Mouse (Mus musculus) stomach, postnatal 0 days (tissue): ENCODE results near the gene Dst.

Source experiments
- CTCF ChIP-seq: IDR thresholded peaks from 2 replicates; pipeline ENCODE4 v1.5.1; 2016; ENCODE audit warnings: antibody characterized with exemption, low read depth, mild to moderate bottlenecking, moderate library complexity
- EP300 ChIP-seq: optimal IDR thresholded peaks from 2 replicates; pipeline ENCODE3; 2016; ENCODE audit warnings: antibody characterized with exemption

DNA sequence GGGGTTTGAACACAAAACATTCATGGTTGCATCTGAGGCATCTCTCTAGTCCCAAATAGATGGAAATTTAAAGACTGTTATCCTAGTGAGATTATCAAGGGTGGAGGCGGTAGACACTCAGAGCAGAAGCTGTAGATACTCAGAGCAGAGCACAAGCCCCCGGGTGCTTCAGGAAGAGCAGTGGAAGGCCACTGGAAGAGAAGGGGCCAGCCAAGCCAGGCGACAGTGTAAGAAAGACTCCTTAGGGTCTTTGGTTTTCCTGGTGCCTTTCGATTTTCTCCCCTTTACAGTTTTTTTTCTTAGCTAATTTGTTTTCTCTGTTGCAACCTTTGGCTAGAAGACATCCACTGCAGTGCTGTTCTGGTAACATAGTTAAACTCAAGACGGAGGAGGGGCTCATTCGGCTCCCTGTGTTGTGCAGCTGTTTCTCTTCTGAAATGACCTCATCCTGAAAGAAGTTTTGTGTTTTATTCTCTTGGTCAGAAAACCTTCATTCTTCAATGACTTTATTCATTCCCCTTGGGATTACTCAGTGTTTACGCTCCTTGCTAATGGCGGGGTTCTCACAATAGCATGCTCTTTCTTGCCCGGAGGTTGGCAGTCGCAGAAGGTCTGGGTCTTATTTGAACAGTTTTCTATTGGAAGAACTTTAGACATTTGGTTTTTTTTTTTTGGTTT is 242.5 kb downstream of the Dst start:
- no peak for TF ChIP-seq CTCF
- TF ChIP-seq EP300 = no peak
